Mouse (Mus musculus) liver, adult 2 months (tissue): ENCODE data around the gene Igsf3. TPM values are rescaled to one million over a fixed set of nuclear protein-coding genes. Genes with fewer than 3 reads are reported as not detected.

Experiments used
- DNase-seq: peaks from one replicate; pipeline ENCODE4 v3.0.0-alpha.2; 2011; ENCODE audit warnings: low read depth, low spot score; ENCODE audit errors: extremely low read depth
- H3K27ac ChIP-seq: fragments of 200-500 bp; replicated peaks from 2 replicates; pipeline ENCODE4 v1.5.1; 2012; ENCODE audit warnings: low read depth, mild to moderate bottlenecking, control low read depth, inconsistent platforms, low read length; ENCODE audit not compliant: insufficient read depth
- H3K27me3 ChIP-seq: fragments of 200-500 bp; 2 replicates; pipeline ENCODE4 v1.6.1; 2012; ENCODE audit warnings: mild to moderate bottlenecking, moderate library complexity, low read length, inconsistent platforms; ENCODE audit not compliant: control insufficient read depth, insufficient read depth
- H3K36me3 ChIP-seq: fragments of 200-500 bp; 2 replicates; pipeline ENCODE4 v1.6.1; 2012; ENCODE audit warnings: low read length, inconsistent platforms; ENCODE audit not compliant: control insufficient read depth, insufficient read depth
- H3K4me1 ChIP-seq: fragments of 200-500 bp; 2 replicates; pipeline ENCODE4 v1.6.1; 2011; ENCODE audit warnings: low read length; ENCODE audit not compliant: control insufficient read depth, insufficient read depth
- H3K4me3 ChIP-seq: fragments of 200-500 bp; 2 replicates; pipeline ENCODE4 v1.5.1; 2011; ENCODE audit warnings: low read depth, mild to moderate bottlenecking, control low read depth, low read length, moderate library complexity; ENCODE audit not compliant: insufficient read depth
- H3K79me2 ChIP-seq: fragments of 200-500 bp; 2 replicates; pipeline ENCODE4 v1.6.1; 2012; ENCODE audit warnings: inconsistent platforms, mild to moderate bottlenecking, low read length, moderate library complexity; ENCODE audit not compliant: control insufficient read depth, insufficient read depth
- H3K9ac ChIP-seq: fragments of 200-500 bp; 2 replicates; pipeline ENCODE4 v1.6.1; 2012; ENCODE audit warnings: low read depth, mild to moderate bottlenecking, control low read depth, inconsistent platforms, low read length
- CTCF ChIP-seq: fragments of 200-500 bp; IDR thresholded peaks from 2 replicates; pipeline ENCODE4 v1.5.1; 2011; ENCODE audit warnings: low read depth, low read length, control low read depth
- POLR2A ChIP-seq: fragments of 200-500 bp; IDR thresholded peaks from 2 replicates; pipeline ENCODE4 v1.6.1; 2011; ENCODE audit warnings: low read length, control low read depth; ENCODE audit not compliant: insufficient read depth; ENCODE audit errors: extremely low read depth
- WGBS: fragments of 180-500 bp; shearing (Covaris S2); methylation state at CpG from one replicate; pipeline ENCODE4 v1.1.7; 2018; 5-methylcytosine and 5-hydroxymethylcytosine counted together
- polyA plus RNA-seq: library from polyadenylated mRNA; depleted of rRNA; stranded (reverse); fragments of >200 nt; gene quantifications from 2 replicates; pipeline ENCODE4 v1.2.3, GENCODE M21; 2012
- total RNA-seq: library from RNA; depleted of rRNA; stranded (reverse); fragments of >200 nt; gene quantifications from 2 replicates; pipeline ENCODE4 v1.2.3, GENCODE M21; 2014

Igsf3 gene
- total and polyA plus RNA-seq, 2 experiments: 0.24 to 0.37 TPM

DNA sequence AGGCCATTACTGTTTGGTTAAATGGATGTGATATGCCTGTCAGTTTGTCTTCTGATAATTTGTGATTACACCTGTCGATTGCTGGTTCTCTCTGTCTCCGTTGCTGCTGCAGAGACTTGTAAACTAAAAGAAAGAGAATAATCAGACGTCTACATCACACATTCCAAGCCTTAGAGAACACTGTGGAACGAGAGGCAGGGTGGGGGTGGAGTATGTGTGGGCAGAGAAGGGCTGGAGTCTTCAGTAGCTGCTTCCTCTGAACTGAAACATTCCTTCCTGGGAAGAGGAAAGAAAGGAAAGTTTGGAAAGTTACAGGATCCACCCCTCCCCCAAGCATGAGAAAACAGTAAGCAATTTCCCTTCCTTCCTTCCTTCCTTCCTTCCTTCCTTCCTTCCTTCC, 95.0 kb downstream of the Igsf3 start:
- WGBS: 27% methylated on average over 4 of the region's 4 CpGs

DNA sequence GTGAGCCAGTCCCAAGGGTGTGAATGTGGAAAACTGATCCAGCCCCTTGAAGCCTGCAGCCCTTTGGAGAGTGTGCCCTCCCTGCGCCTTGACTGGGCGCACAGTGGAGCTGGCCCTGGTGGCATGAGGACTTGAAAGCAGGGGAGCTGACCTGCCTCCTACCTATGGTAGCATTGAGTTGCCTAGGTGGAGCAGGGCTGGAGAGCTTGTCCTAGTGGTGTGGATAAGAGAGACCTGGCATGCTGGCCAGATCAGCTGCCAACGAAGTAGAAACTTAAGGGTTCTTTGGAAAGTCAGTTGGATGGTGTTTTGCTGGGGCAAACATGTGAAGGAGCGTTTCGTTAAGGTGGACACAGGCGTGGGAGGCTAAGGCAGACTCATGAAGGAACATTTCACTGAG, 105.1 kb downstream of the Igsf3 start:
- Histone ChIP-seq H3K27ac (no peak overlapping the region), H3K36me3 (no peaks in the 10 kb centered on the region), H3K4me3 (no peak overlapping the region), H3K79me2 (no peaks in the 10 kb centered on the region), H3K4me1 (no peaks in the 10 kb centered on the region), H3K9ac (no peak overlapping the region), H3K27me3 (no peaks in the 10 kb centered on the region; the same call in 1 of the 2 replicates)
- TF ChIP-seq POLR2A (no peak), CTCF (no peak)
- WGBS: 91% methylated on average over 6 of the region's 6 CpGs
- DNase-seq: no peak

More for the DNA sequence above, 95.0 kb downstream of the Igsf3 start:
- no peaks in the 10 kb centered on the region for H3K27me3 ChIP-seq
- H3K4me3 ChIP-seq: no peak overlapping the region
- no peak overlapping the region for H3K9ac ChIP-seq
- no peaks in the 10 kb centered on the region for H3K79me2 ChIP-seq
- H3K36me3 ChIP-seq: no peaks in the 10 kb centered on the region
- DNase-seq: no peak
- no peak overlapping the region for H3K27ac ChIP-seq
- no peak for TF ChIP-seq POLR2A
- no peak for TF ChIP-seq CTCF
- no peaks in the 10 kb centered on the region for H3K4me1 ChIP-seq

DNA sequence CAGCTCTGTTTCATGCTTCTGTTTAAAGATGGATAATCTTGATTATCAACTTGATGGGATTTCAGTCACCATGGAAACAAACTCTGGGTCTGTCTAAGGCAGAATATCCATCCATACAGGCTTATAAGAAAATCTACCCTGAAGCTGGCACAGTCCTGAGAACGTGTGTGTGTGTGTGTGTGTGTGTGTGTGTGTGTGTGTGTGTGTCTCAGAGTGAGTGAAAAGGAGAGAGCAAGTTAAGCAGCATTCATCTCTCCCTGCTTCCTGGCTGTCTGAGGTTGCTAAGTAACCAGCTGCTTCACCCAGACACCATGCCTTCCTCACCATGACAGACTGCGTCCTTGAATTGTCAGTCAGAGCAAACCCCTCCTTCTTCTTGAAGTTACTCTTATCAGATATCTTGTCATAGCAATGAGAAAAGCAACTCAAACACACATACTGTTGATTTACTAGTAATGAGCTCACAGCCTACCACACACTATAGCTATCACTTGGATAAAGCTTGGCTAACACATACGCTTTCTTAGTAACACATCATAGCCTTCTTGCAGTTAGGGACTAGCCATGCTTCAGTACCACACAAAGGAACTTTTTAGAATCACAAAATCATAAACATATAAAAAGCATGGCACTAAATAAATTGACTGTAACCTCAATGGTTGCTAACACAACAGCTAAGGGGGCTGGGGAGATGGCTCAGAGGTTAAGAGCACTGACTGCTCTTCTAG, 106.5 kb downstream of the Igsf3 start:
- Histone ChIP-seq H3K4me1 (no peaks in the 10 kb centered on the region), H3K36me3 (no peaks in the 10 kb centered on the region), H3K27ac (no peak overlapping the region), H3K9ac (no peak overlapping the region), H3K79me2 (no peaks in the 10 kb centered on the region), H3K4me3 (no peak overlapping the region), H3K27me3 (no peaks in the 10 kb centered on the region; the same call in 1 of the 2 replicates)
- WGBS: 77% methylated on average over 3 of the region's 3 CpGs
- no peak for TF ChIP-seq POLR2A
- TF ChIP-seq CTCF: no peak
- DNase-seq: no peak

DNA sequence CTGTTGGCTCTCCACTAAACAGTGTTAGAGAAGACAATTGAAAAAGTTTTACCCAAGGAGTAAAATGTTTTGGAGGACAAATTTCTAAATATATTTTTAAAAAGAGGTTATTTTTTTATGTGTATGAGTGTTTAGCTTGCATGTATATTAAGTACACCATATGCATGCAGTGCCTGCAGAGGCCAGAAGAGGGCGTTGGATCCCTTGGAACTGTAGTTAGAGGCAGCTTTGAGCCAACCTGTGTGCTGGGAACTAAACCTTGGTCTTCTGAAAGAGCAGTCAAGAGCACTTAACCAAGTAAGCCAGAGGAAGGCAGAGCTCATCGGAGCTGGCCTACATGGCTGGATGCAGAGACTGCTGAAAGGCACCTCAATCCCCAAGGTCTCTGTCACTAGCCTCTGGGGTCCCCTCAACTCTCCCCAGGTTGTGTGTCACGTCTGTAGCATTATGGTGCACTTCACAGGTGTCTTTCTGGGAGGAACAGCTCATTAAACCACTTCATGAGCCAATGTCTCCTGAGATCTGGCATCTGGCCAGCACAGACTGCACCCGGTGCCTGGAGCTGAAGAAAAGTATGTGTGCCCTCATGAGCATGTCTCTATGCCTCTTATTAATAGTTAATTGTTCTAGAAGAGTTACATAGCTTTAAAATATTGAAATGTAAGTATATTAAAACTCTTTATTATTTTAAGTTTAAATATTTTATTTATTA, 109.3 kb downstream of the Igsf3 start:
- DNase-seq: no peak
- no peak overlapping the region for H3K27ac ChIP-seq
- H3K4me3 ChIP-seq: no peak overlapping the region
- no peak overlapping the region for H3K9ac ChIP-seq
- no peaks in the 10 kb centered on the region for H3K36me3 ChIP-seq
- no peaks in the 10 kb centered on the region; the same call in 1 of the 2 replicates for H3K27me3 ChIP-seq
- 53% methylated on average over 4 of the region's 4 CpGs for WGBS
- no peaks in the 10 kb centered on the region for H3K4me1 ChIP-seq
- H3K79me2 ChIP-seq: no peaks in the 10 kb centered on the region
- TF ChIP-seq POLR2A (no peak), CTCF (peak; percentile 12; the same call in 1 of the 2 replicates)

DNA sequence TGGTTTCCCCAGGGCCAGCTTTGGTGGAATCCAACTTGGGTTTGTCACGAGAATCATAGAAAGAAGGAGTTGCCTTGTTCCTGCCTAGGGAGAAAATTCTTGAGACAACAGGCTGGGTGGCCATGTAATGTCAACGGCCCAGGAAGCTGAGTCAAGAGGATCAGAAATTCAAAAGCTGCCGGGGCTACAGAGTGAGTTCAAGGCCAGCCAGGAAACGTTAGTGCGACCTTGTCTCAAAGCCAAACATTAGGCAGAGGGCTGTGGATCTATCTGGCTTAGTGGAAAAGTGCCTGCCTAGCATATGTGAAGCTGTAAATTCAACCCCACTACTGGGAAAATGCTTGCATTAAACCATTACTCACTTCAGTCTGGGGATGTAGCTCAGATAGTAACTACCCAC, 110.6 kb downstream of the Igsf3 start:
- TF ChIP-seq CTCF: no peak
- TF ChIP-seq POLR2A: no peak
- Histone ChIP-seq H3K79me2 (no peaks in the 10 kb centered on the region), H3K4me3 (no peak overlapping the region), H3K27ac (no peak overlapping the region), H3K36me3 (no peaks in the 10 kb centered on the region), H3K27me3 (no peaks in the 10 kb centered on the region), H3K4me1 (no peaks in the 10 kb centered on the region), H3K9ac (no peak overlapping the region)
- DNase-seq: no peak
- 50% methylated on average over 5 of the region's 5 CpGs for WGBS

DNA sequence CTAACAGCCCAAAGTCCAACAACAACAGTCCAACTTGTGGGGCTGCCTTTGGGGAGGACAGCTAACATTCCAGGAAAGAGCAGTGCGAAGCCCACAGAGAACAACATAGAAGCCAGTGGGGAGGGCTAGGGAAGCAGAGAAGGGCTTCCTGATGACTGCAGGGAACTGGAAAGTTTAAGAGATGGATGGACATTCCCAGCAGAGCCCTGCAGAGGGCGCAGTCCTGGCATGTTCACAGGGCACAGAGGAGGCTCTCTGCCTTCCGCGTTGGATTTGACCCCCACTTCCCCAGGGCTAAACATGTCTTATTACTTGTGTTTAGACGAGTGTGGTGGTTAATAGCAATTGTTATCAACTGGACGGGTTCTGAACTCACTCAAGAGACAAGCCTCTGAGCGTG, 111.3 kb downstream of the Igsf3 start:
- no peaks in the 10 kb centered on the region for H3K79me2 ChIP-seq
- TF ChIP-seq POLR2A: no peak
- peak; percentile 52 for TF ChIP-seq CTCF
- H3K27me3 ChIP-seq: no peaks in the 10 kb centered on the region
- no peaks in the 10 kb centered on the region for H3K36me3 ChIP-seq
- H3K4me1 ChIP-seq: no peaks in the 10 kb centered on the region
- DNase-seq: no peak
- no peak overlapping the region for H3K9ac ChIP-seq
- H3K4me3 ChIP-seq: no peak overlapping the region
- WGBS: 74% methylated on average over 7 of the region's 7 CpGs
- H3K27ac ChIP-seq: no peak overlapping the region
